ENCODE assay signal across 9 mouse cellular contexts in the genomic region with DNA sequence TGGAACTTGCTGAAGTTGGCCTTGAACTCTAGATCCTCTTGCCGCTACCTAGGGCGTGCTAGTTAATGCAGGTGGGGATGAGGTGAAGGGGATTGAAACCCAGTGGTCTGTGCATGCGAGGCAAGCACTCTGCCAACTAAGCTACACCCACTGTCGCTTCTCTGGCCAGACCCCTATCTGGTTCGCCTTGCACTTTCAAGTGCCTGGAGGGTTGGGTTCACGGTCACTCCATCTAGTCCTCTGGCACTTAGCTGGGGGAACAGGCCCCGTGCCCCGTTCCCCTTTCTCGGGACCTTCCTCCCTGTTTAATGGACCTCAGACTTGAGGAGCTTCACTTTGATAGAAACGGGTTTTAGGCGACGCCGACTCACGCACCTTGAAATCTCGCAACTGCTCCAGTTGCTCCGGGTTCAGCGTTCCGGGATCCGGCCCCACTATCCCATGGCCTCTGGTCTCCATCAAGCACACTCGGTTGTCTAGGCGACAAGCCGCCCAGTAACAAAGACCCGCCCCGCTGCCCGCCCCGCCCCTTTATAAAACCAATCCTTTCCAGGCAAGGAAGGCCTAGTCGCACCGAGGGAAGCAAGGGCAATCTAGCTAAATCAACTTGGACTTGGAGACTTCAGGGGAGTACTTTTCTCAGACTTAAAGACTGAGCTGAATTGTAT. TPM values are rescaled to one million over a fixed set of nuclear protein-coding genes. Genes with fewer than 3 reads are reported as not detected.
DNase-seq lines count a peak whose midpoint lies in the region; ATAC-seq and TF ChIP-seq lines count a peak whose summit lies in the region.
"Had no signal": no experiment of that assay in that cellular context is flagged by ENCODE, and none has a peak within 500 bp of the region (broad histone marks: within the 10 kb centered on the region; RNA-seq: fewer than 3 reads in every experiment).

No protein-coding gene starts in this region.

- no peaks in the 10 kb centered on the region for H3K36me3 ChIP-seq in limb, embryonic 13.5 days
- H3K36me3 ChIP-seq in midbrain, embryonic 16.5 days (ENCODE audit: control insufficient read depth, insufficient read depth, low read length), result no peaks in the 10 kb centered on the region

- H3K4me3 ChIP-seq in embryonic fibroblast, embryonic 13.5 days (ENCODE audit: insufficient read depth, low read length), result no peak overlapping the region
- H3K4me3 ChIP-seq in limb, embryonic 13.5 days, result peak overlapping the region; percentile 30
- peak overlapping the region; percentile 31 for H3K4me3 ChIP-seq in midbrain, embryonic 16.5 days (ENCODE audit: low read depth, low read length)

- DNase-seq in heart, adult 11 months, result peak; percentile 95
- no peak for DNase-seq in heart, postnatal 25 days (ENCODE audit: low spot score)
- peak; percentile 43 for DNase-seq in heart, postnatal 4 days
- no peak for DNase-seq in cerebellum, adult 9-10 months
- no peak for DNase-seq in layer of hippocampus, adult 9-11 months

- intact Hi-C loops in heart, postnatal 25 days (cut with DNase I), result no loop called here

- peak overlapping the region; percentile 61 for H3K4me2 ChIP-seq in limb, embryonic 13.5 days (replicated peaks)
- peak overlapping the region; percentile 53 for H3K4me2 ChIP-seq in midbrain, embryonic 16.5 days (ENCODE audit: low read length)

- TF ChIP-seq CTCF in embryonic fibroblast, embryonic 13.5 days (IDR thresholded peaks at IDR 0.05; ENCODE audit: borderline replicate concordance, insufficient read depth, low read length), result no peak

- H3K27me3 ChIP-seq in limb, embryonic 13.5 days, result no peaks in the 10 kb centered on the region; the same call in 1 of the 2 replicates
- H3K27me3 ChIP-seq in midbrain, embryonic 16.5 days (ENCODE audit: control insufficient read depth, insufficient read depth, low read depth, low read length), result no peaks in the 10 kb centered on the region
- H3K27me3 ChIP-seq: CH12.LX had no signal

- 8% methylated on average over 28 of the region's 28 CpGs for WGBS in limb, embryonic 13.5 days
- WGBS in midbrain, embryonic 16.5 days, result 11% methylated on average over 28 of the region's 28 CpGs

- peak; percentile 37; the same call in 1 of the 2 replicates for TF ChIP-seq POLR2A in embryonic fibroblast, embryonic 13.5 days (IDR thresholded peaks at IDR 0.05; ENCODE audit: low read depth, low read length)

- H3K9me3 ChIP-seq in limb, embryonic 13.5 days, result no peaks in the 10 kb centered on the region
- H3K9me3 ChIP-seq in midbrain, embryonic 16.5 days (replicated peaks; ENCODE audit: control insufficient read depth, low read length, poor library complexity, severe bottlenecking), result no peaks in the 10 kb centered on the region

- H3K4me1 ChIP-seq in embryonic fibroblast, embryonic 13.5 days (ENCODE audit: control insufficient read depth, insufficient read depth, low read length), result peaks cover 9% of the 10 kb centered on the region; the same call in 1 of the 2 replicates
- peaks cover 17% of the 10 kb centered on the region for H3K4me1 ChIP-seq in limb, embryonic 13.5 days
- H3K4me1 ChIP-seq in midbrain, embryonic 16.5 days (ENCODE audit: control insufficient read depth, insufficient read depth, low read length), result peaks cover 21% of the 10 kb centered on the region; the same call in 1 of the 2 replicates

- H3K9ac ChIP-seq in limb, embryonic 13.5 days, result peak overlapping the region; percentile 48
- H3K9ac ChIP-seq in midbrain, embryonic 16.5 days (ENCODE audit: low read depth, low read length), result peak overlapping the region; percentile 31

- ATAC-seq in limb, embryonic 13.5 days (ENCODE audit: low FRiP score, low read depth), result peak; percentile 89
- ATAC-seq in midbrain, embryonic 16.5 days, result 0 out of 2 replicates have a peak, but pooled peaks have one; percentile 29

- H3K27ac ChIP-seq in embryonic fibroblast, embryonic 13.5 days (ENCODE audit: insufficient read depth, low read length), result peak overlapping the region; percentile 16; the same call in 1 of the 2 replicates
- peak overlapping the region; percentile 56; the same call in 1 of the 2 replicates for H3K27ac ChIP-seq in limb, embryonic 13.5 days
- 0 out of 2 replicates have a peak overlapping the region, but pooled peaks have one; percentile 39 for H3K27ac ChIP-seq in midbrain, embryonic 16.5 days (ENCODE audit: low read length)

RNA-seq across cellular contexts. Expression of a gene that starts 5.5 kb away (rescaled TPM):
- total RNA-seq in heart, postnatal 25 days (2021), result not detected
- not detected in 2 replicates for polyA plus RNA-seq in embryonic fibroblast, embryonic 13.5 days (2011; ENCODE audit: insufficient read length, low read depth, missing spikeins)
- under 1 TPM; 0.19 to 0.25 TPM for total RNA-seq in heart, postnatal 4 days (2021)
- polyA plus RNA-seq in limb, embryonic 13.5 days (2015; fragmentation: Nextera tagmentation; extraction: Ambion mirVana), result 2.4 and 3.7 TPM in 2 replicates
- 261 and 296 TPM in 2 replicates for polyA plus RNA-seq in midbrain, embryonic 16.5 days (2015; fragmentation: Nextera tagmentation; extraction: Ambion mirVana)

RNA-seq across cellular contexts. Expression of a gene that starts 7.6 kb away (rescaled TPM):
- under 1 TPM in 1 of 2 experiments, not detected in 1; 0.75 TPM for total RNA-seq in heart, postnatal 25 days (2021)
- 2.7 and 3.2 TPM in 2 replicates for polyA plus RNA-seq in embryonic fibroblast, embryonic 13.5 days (2011; ENCODE audit: insufficient read length, low read depth, missing spikeins)
- total RNA-seq in heart, postnatal 4 days (2021), result 1 to 10 TPM; 1.3 to 2.5 TPM
- polyA plus RNA-seq in limb, embryonic 13.5 days (2015; fragmentation: Nextera tagmentation; extraction: Ambion mirVana), result 1.8 and 2.0 TPM in 2 replicates
- 26.7 and 27.7 TPM in 2 replicates for polyA plus RNA-seq in midbrain, embryonic 16.5 days (2015; fragmentation: Nextera tagmentation; extraction: Ambion mirVana)
- total RNA-seq: CH12.LX had no signal

RNA-seq across cellular contexts. Expression of a gene that starts 28.9 kb away (rescaled TPM):
- not detected for total RNA-seq in heart, postnatal 25 days (2021)
- polyA plus RNA-seq in embryonic fibroblast, embryonic 13.5 days (2011; ENCODE audit: insufficient read length, low read depth, missing spikeins), result not detected in 2 replicates
- total RNA-seq in heart, postnatal 4 days (2021), result not detected
- 0.73 and 0.94 TPM in 2 replicates for polyA plus RNA-seq in limb, embryonic 13.5 days (2015; fragmentation: Nextera tagmentation; extraction: Ambion mirVana)
- polyA plus RNA-seq in midbrain, embryonic 16.5 days (2015; fragmentation: Nextera tagmentation; extraction: Ambion mirVana), result 1.5 TPM in 2 replicates

RNA-seq across cellular contexts. Expression of a gene that starts 29.5 kb away (rescaled TPM):
- total RNA-seq in heart, postnatal 25 days (2021), result 10 to 100 TPM; 70.7 to 70.9 TPM
- polyA plus RNA-seq in embryonic fibroblast, embryonic 13.5 days (2011; ENCODE audit: insufficient read length, low read depth, missing spikeins), result 28.6 and 31.1 TPM in 2 replicates
- 10 to 100 TPM; 60.8 to 62.6 TPM for total RNA-seq in heart, postnatal 4 days (2021)
- 66.8 and 67.0 TPM in 2 replicates for polyA plus RNA-seq in limb, embryonic 13.5 days (2015; fragmentation: Nextera tagmentation; extraction: Ambion mirVana)
- polyA plus RNA-seq in midbrain, embryonic 16.5 days (2015; fragmentation: Nextera tagmentation; extraction: Ambion mirVana), result 55.1 and 56.5 TPM in 2 replicates

RNA-seq across cellular contexts. Expression of a gene that starts 59.5 kb away (rescaled TPM):
- total RNA-seq in heart, postnatal 25 days (2021), result 1 to 10 TPM; 3.2 to 3.6 TPM
- 9.0 and 14.1 TPM in 2 replicates for polyA plus RNA-seq in embryonic fibroblast, embryonic 13.5 days (2011; ENCODE audit: insufficient read length, low read depth, missing spikeins)
- total RNA-seq in heart, postnatal 4 days (2021), result 1 to 10 TPM; 5.8 to 7.2 TPM
- 8.4 and 8.9 TPM in 2 replicates for polyA plus RNA-seq in limb, embryonic 13.5 days (2015; fragmentation: Nextera tagmentation; extraction: Ambion mirVana)
- 50.7 and 54.9 TPM in 2 replicates for polyA plus RNA-seq in midbrain, embryonic 16.5 days (2015; fragmentation: Nextera tagmentation; extraction: Ambion mirVana)
- total RNA-seq: CH12.LX had no signal

Comparison
In these comparisons a context has a peak if more than half of its experiments do, and no peak if none do; other contexts are left out.
1. DNase-seq: peak in heart, adult 11 months (single experiment) and heart, postnatal 4 days (single experiment); none in heart, postnatal 25 days (single experiment), cerebellum, adult 9-10 months (single experiment) and layer of hippocampus, adult 9-11 months (single experiment).
2. RNA of a gene that starts 5.5 kb away (polyA plus RNA-seq): 261 to 296 TPM in midbrain, embryonic 16.5 days; 2.4 to 3.7 TPM in limb, embryonic 13.5 days and not detected in embryonic fibroblast, embryonic 13.5 days; every median in the first group is over 10 times any median in the second.
3. Peak in every context shown above with its lines, with median percentiles within 50 percentile points of each other: H3K27ac ChIP-seq.